ENCODE assay signal across 11 mouse cellular contexts in genomic region chr5:36285405-36285804, GRCm38 (mm10).
DNase-seq lines count a peak whose midpoint lies in the region; ATAC-seq and TF ChIP-seq lines count a peak whose summit lies in the region.
"Had no signal": no experiment of that assay in that cellular context is flagged by ENCODE, and none has a peak within 500 bp of the region (broad histone marks: within the 10 kb centered on the region; RNA-seq: fewer than 3 reads in every experiment).

No protein-coding gene starts in this region.

- TF ChIP-seq EP300 in lung, postnatal 0 days (IDR thresholded peaks at IDR 0.05) = no peak

- H3K27me3 ChIP-seq in heart, embryonic 13.5 days (replicated peaks) = peaks cover 8% of the 10 kb centered on the region; the same call in 1 of the 2 replicates
- H3K27me3 ChIP-seq in heart, embryonic 12.5 days (replicated peaks) = no peaks in the 10 kb centered on the region
- H3K27me3 ChIP-seq in lung, postnatal 0 days (replicated peaks; ENCODE audit: insufficient read depth, low read length) = no peaks in the 10 kb centered on the region
- no peaks in the 10 kb centered on the region for H3K27me3 ChIP-seq in hindbrain, embryonic 15.5 days

- no peak overlapping the region for H3K4me3 ChIP-seq in heart, embryonic 13.5 days
- no peak overlapping the region for H3K4me3 ChIP-seq in heart, embryonic 12.5 days
- no peak overlapping the region for H3K4me3 ChIP-seq in lung, postnatal 0 days (ENCODE audit: low read depth, low read length)
- no peak overlapping the region for H3K4me3 ChIP-seq in hindbrain, embryonic 15.5 days

- peak overlapping the region; percentile 58 for H3K27ac ChIP-seq in heart, embryonic 13.5 days (replicated peaks)
- H3K27ac ChIP-seq in heart, embryonic 12.5 days (ENCODE audit: poor library complexity, severe bottlenecking) = no peak overlapping the region
- H3K27ac ChIP-seq in lung, postnatal 0 days (ENCODE audit: low read length) = no peak overlapping the region
- H3K27ac ChIP-seq in hindbrain, embryonic 15.5 days (replicated peaks) = no peak overlapping the region

- peak; percentile 24 for DNase-seq in lung, postnatal 10 days
- DNase-seq in lung, postnatal 0 days (ENCODE audit: low spot score) = no peak
- peak; percentile 52 to 59 for DNase-seq in right cerebral cortex, adult 2 months (ENCODE audit: low spot score in 2 of 2)
- no peak for DNase-seq in cerebellum, adult 8-10 months
- no peak for DNase-seq in Muller cell, postnatal 12 days (ENCODE audit: inconsistent ontology term)
- DNase-seq: cerebellum, postnatal 36 days had no signal

- no peak for TF ChIP-seq CTCF in lung, postnatal 0 days (IDR thresholded peaks at IDR 0.05)

- no peaks in the 10 kb centered on the region for H3K36me3 ChIP-seq in heart, embryonic 13.5 days
- H3K36me3 ChIP-seq in heart, embryonic 12.5 days = no peaks in the 10 kb centered on the region
- H3K36me3 ChIP-seq in lung, postnatal 0 days (ENCODE audit: insufficient read depth, low read length) = no peaks in the 10 kb centered on the region
- no peaks in the 10 kb centered on the region for H3K36me3 ChIP-seq in hindbrain, embryonic 15.5 days

- WGBS in heart, embryonic 13.5 days = 45% methylated on average over 10 of the region's 10 CpGs
- WGBS in heart, embryonic 12.5 days = 50% methylated on average over 10 of the region's 10 CpGs
- 41% methylated on average over 10 of the region's 10 CpGs for WGBS in lung, postnatal 0 days
- WGBS in hindbrain, embryonic 15.5 days = 35% methylated on average over 10 of the region's 10 CpGs

- H3K4me2 ChIP-seq in heart, embryonic 13.5 days = no peak overlapping the region
- no peak overlapping the region for H3K4me2 ChIP-seq in heart, embryonic 12.5 days
- no peak overlapping the region for H3K4me2 ChIP-seq in lung, postnatal 0 days (replicated peaks; ENCODE audit: low read depth, low read length)
- no peak overlapping the region for H3K4me2 ChIP-seq in hindbrain, embryonic 15.5 days
- H3K4me2 ChIP-seq: liver, embryonic 11.5 days had no signal

- peaks cover 30% of the 10 kb centered on the region for H3K4me1 ChIP-seq in heart, embryonic 13.5 days
- H3K4me1 ChIP-seq in heart, embryonic 12.5 days (replicated peaks) = peaks cover 22% of the 10 kb centered on the region
- H3K4me1 ChIP-seq in lung, postnatal 0 days (ENCODE audit: insufficient read depth, low read depth, low read length) = no peaks in the 10 kb centered on the region
- H3K4me1 ChIP-seq in hindbrain, embryonic 15.5 days (replicated peaks) = peaks cover 6% of the 10 kb centered on the region; the same call in 1 of the 2 replicates

- H3K9me3 ChIP-seq in heart, embryonic 13.5 days = no peaks in the 10 kb centered on the region
- no peaks in the 10 kb centered on the region for H3K9me3 ChIP-seq in heart, embryonic 12.5 days (replicated peaks)
- no peaks in the 10 kb centered on the region for H3K9me3 ChIP-seq in lung, postnatal 0 days (ENCODE audit: low read length)
- no peaks in the 10 kb centered on the region for H3K9me3 ChIP-seq in hindbrain, embryonic 15.5 days

- ATAC-seq in heart, embryonic 13.5 days (ENCODE audit: extremely low read depth, insufficient number of reproducible peaks, low FRiP score, low TSS enrichment) = no peak
- no peak for ATAC-seq in heart, embryonic 12.5 days (ENCODE audit: insufficient number of reproducible peaks, low FRiP score)
- no peak for ATAC-seq in lung, postnatal 0 days
- ATAC-seq in hindbrain, embryonic 15.5 days (ENCODE audit: low FRiP score, low read depth) = 0 out of 2 replicates have a peak, but pooled peaks have one; percentile 12
- ATAC-seq: intestine, postnatal 0 days had no signal

- H3K9ac ChIP-seq in heart, embryonic 13.5 days = peak overlapping the region; percentile 56
- H3K9ac ChIP-seq in heart, embryonic 12.5 days = no peak overlapping the region
- no peak overlapping the region for H3K9ac ChIP-seq in lung, postnatal 0 days (replicated peaks; ENCODE audit: low read depth)
- H3K9ac ChIP-seq in hindbrain, embryonic 15.5 days = no peak overlapping the region

Comparison
In these comparisons a context has a peak if more than half of its experiments do, and no peak if none do; other contexts are left out.
1. DNase-seq: peak in lung, postnatal 10 days (single experiment) and right cerebral cortex, adult 2 months (2 of 2); none in lung, postnatal 0 days (single experiment), cerebellum, adult 8-10 months (single experiment) and Muller cell, postnatal 12 days (single experiment).